Mouse (Mus musculus): Measurements from ENCODE around the gene Adgrg3. TPM values are rescaled to one million over a fixed set of nuclear protein-coding genes. Genes with fewer than 3 reads are reported as not detected.

The Adgrg3 gene
- polyA plus RNA-seq (2012; fragmentation: generic; extraction: Trizol): under 1 TPM in 1 of 2 experiments, not detected in 1; 0.01 TPM

DNA sequence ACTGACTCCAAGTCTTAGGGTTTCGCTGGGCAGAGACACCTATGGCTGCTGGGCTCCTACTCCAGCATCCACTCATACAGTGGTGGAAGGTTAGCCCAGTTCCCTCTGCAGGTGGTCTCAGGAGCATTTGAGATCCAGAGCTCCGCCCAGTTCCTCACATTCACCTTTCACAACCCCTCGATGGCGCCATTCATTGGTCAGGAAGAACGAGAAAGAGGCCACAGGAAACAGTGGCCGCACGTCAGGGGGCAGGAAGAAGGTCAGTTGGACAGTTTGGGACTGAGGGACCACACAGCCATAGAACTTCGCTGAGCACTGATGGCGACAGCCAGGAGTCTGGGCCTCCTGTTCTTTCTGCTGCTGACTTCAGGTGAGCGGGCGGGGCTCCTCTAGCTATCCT is at the start of gene Adgrg3:
Gene Adgrg3, plus strand, starts transcription at position 242 of the 400 bp plus-strand sequence.

DNA sequence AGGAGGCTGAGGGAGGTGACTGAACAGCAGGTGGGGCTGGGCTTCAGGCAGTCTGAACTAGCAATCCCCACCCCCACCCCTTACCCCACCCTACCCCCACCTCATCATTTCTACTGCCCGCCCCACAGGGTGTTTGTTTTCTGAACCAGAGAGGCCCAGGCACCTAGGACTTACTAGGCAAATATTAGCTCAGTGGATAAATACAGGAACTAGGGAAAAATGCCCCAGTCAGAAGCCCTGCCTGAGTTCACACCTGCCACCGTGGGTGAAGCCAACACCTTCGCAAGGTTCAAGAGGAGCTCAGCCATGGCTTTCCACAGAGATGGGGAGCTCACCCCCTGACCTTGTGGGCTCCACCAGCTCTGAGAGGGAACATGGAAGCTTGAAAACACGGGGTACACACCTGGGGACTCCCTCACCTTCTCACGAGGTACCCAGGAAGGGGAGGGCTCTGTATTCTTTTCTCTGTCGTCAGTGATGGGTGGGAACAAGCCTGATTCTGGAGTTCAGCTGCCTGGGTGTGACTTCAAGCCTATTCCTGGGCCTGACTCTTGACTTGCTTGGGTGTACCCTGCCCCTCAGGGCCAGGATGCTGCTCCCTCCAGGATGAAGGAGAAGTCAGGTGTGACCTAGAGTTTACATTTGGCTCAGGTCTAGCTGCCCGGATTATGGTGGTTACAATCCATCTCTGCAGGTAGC is 42.9 kb upstream of the Adgrg3 start, which contains the start of gene Adgrg1:
Gene Adgrg1, plus strand, starts transcription at position 285 of the 699 bp plus-strand sequence.

DNA sequence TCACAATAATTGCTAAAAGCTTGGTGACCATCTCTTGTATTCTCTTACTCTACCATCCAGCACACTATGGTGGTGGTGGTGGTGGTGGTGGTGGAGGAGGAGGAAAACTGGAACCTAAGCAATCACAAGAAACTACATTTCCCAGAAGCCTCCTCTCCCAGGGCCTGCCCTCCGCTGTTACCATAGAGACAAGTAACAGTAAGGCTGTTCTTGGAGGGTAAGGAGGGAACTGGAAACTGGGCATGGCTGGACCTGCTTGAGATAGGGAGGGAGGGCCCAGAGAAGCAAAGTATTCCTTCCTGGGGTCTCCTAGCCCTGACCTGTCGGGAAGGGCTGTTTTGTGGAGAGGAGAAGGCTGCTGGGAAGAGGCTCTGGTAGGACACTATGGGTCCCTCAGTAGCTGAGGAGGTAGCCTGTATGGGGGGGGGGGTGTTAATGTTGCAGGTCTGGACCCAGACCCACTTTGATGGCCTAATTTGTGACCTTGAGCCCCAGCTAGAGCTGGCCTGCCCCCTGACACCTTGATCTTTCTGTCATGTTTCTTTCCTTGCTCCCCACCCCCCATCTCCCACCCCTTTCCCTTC is 37.5 kb downstream of the Adgrg3 start, which contains the start of gene Drc7:
Gene Drc7, plus strand, starts transcription at position 177 of the 584 bp plus-strand sequence.

DNA sequence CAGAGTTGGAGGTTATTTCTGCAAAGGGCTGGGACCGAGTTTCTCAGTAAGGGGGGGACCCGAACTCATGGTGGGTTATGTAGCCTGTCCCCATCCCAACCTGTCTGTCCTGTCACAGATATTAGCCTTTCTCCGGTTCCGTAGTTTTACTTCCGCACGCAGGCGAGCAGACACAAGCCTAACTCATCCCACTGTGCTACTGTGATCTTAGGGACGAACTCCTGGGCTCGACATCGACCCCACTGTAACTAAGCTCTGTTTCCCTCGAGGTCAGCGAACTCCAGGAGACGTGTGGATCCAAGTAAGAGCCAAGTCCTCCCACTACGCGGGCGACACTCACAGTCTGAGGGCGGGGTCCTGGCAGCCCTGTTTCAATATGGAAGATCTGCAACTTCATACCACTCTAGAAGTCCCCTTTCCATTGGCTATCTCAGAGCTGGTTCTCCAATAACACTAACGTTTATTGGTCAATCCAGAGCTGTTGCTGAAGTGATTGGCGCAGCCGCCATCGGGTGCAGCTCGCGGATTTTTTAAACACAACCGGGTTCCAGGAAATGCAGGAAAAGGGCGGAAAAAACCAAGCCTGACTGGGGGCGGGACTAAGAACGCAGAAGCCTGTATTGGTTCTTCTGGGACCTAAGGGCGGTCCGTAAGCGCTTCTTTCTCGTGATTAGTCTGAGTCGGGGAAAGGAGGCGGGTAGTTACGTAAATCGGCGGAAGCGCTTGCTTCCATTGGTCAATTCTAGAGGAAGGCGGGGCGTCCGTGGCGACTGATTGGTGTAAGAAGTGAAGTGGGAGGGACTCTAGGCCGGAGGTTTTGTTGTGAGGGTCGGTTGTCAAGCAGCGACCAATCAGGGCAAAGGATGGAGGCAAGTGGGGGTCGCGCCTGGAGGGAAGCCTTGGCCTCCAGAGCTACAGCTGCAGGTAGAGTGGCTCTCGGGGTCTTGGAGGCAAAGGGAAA is 63.2 kb downstream of the Adgrg3 start, which contains the start of gene Katnb1:
Gene Katnb1, plus strand, starts transcription at position 806 of the 961 bp plus-strand sequence.

Other genes with a start within 250 kb of the Adgrg3 start
- 100 to 1,000 TPM in 1 of 2 experiments, 10 to 100 TPM in 1; 16.1 to 126 TPM for gene Cx3cl1, start 245.7 kb upstream of the Adgrg3 start, polyA plus RNA-seq (2012; fragmentation: generic; extraction: Trizol)
- gene Ccl17, start 207.2 kb upstream of the Adgrg3 start, polyA plus RNA-seq (2012; fragmentation: generic; extraction: Trizol): 1 to 10 TPM; 4.4 TPM
- gene Coq9, start 179.4 kb upstream of the Adgrg3 start, polyA plus RNA-seq (2012; fragmentation: generic; extraction: Trizol): 10 to 100 TPM; 19.7 to 59.9 TPM
- gene Ciapin1, start 179.3 kb upstream of the Adgrg3 start, polyA plus RNA-seq (2012; fragmentation: generic; extraction: Trizol): 10 to 100 TPM; 31.2 to 79.3 TPM
- 10 to 100 TPM; 63.1 to 72.9 TPM for gene Polr2c, start 160.2 kb upstream of the Adgrg3 start, polyA plus RNA-seq (2012; fragmentation: generic; extraction: Trizol)
- gene Dok4, start 141.4 kb upstream of the Adgrg3 start, polyA plus RNA-seq (2012; fragmentation: generic; extraction: Trizol): 1 to 10 TPM; 2.9 to 9.3 TPM
- 10 to 100 TPM; 14.2 to 48.4 TPM for gene Ccdc102a, start 99.6 kb upstream of the Adgrg3 start, polyA plus RNA-seq (2012; fragmentation: generic; extraction: Trizol)
- under 1 TPM in 1 of 2 experiments, not detected in 1; 0.04 TPM for gene Adgrg5, start 94.0 kb upstream of the Adgrg3 start, polyA plus RNA-seq (2012; fragmentation: generic; extraction: Trizol)
- gene Adgrg1, start 42.9 kb upstream of the Adgrg3 start, polyA plus RNA-seq (2012; fragmentation: generic; extraction: Trizol): 1 to 10 TPM; 1.2 to 1.9 TPM
- not detected for gene Drc7, start 37.4 kb downstream of the Adgrg3 start, polyA plus RNA-seq (2012; fragmentation: generic; extraction: Trizol)
- gene Katnb1, start 63.5 kb downstream of the Adgrg3 start, polyA plus RNA-seq (2012; fragmentation: generic; extraction: Trizol): 10 to 100 TPM; 17.6 to 21.3 TPM
- gene Kifc3, start 185.1 kb downstream of the Adgrg3 start, polyA plus RNA-seq (2012; fragmentation: generic; extraction: Trizol): 10 to 100 TPM in 1 of 2 experiments, 1 to 10 TPM in 1; 3.6 to 10.5 TPM